Mouse (Mus musculus) spleen, postnatal 10 days (tissue): ENCODE measurements around the gene Lgals2.
"Not testable (repeated sequence)": the region's sequence is repeated elsewhere in the genome, so short reads cannot be mapped to it uniquely, and the experiment has no call there.

Experiments used
- DNase-seq, 2 experiments: peaks; one replicate each; pipeline ENCODE4 v3.0.0; 2021 to 2022; ENCODE audit warnings: low spot score in 2 of 2

The Lgals2 gene

GRCm38 (mm10) chr15:78875537-78875936, 20.2 kb upstream of the Lgals2 start:
- no peak for DNase-seq

DNA sequence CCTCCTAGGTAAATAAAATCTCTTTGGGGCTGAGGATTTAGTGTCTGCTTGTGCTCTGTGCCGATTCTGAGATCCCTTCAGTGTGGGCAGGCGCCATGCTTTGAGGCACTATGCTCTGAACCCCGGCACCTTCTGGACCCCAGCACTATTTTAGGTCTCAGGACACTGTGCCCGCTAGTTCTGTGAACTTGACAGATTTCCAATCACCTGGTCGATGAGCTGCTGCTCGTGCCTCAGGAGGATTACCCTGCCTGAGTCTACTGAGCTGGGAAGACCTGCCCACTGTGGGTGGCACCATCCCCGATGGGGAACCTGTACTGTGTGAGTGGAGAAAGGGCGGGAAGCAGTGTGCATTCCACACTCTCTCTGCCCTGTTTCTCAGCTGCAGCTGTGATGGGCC, 19.7 kb upstream of the Lgals2 start:
- no peak for DNase-seq

- no peak for DNase-seq
These were observed 18.6 kb upstream of the Lgals2 start for GRCm38 (mm10) chr15:78873803-78874435.

GRCm38 (mm10) chr15:78872021-78872608, 16.8 kb upstream of the Lgals2 start:
- DNase-seq = no peak

GRCm38 (mm10) chr15:78869775-78870174, 14.4 kb upstream of the Lgals2 start:
- DNase-seq = peak in 1 of 2 experiments; percentile 61

DNA sequence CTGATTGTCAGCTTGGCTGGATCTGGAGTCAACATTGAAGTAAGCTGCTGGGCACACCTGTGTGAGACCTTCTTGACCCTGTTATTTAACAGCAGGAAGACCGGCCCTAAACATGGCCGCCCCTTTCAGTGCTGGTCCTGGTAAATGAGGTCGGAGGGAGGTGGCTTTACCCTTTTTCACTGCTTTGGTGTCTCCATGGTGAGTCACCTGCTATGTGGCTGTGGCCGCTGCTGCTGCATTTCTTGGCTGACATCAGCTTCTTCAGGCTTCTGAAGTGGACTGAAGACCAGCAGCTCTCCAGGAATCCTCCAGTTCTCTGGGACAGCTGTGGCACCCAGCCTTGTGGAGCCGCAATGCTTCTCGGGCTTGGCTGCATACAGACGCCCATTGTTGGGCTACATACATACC, 13.5 kb upstream of the Lgals2 start:
- no peak for DNase-seq

- DNase-seq = no peak
These were observed 13.1 kb upstream of the Lgals2 start for GRCm38 (mm10) chr15:78868398-78868797.

- DNase-seq = peak in 1 of 2 experiments; percentile 46
These were observed 8.5 kb upstream of the Lgals2 start for GRCm38 (mm10) chr15:78863852-78864253.

DNA sequence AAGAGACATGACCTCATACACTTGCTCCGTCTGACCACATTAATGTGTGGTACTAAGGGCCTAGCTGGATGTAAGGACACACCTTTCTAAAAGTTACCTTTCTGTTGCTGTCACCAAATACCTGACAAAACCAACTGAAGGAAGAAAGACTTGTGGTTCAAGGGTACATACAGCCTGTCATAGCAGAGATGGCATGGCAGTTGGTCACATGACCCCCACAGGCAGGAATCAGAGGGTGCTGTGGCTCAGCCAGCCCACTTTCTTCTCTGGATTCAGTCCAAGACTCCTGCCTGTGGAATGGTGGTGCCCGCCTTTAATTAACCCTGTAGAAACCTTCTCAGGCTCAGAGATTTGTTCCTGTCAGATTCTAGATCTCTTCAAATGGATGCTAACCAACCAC, 7.8 kb upstream of the Lgals2 start:
- no peak for DNase-seq

DNA sequence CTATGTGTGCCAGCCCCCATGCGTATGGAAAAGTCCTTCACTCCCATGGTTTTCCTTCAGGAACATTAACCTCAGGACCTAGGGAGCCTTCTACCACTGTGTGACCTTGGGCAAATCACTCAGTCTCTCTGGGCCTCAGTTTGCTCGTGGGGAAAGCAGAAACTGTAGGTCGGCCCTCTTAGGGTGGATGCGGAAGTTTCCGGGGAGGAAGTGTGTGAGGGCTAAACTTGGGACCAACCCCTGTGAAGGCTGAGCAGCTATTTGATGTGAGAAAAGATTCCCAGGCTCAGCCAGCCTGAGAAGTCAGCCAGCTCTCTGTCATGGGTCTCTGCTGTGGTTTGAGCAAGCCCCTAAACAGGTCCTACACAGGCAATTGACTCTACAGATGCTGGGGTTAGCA, 7.0 kb upstream of the Lgals2 start:
- no peak for DNase-seq

- peak in 1 of 2 experiments; percentile 53 for DNase-seq
These were observed 4.4 kb upstream of the Lgals2 start for GRCm38 (mm10) chr15:78859714-78860113.

DNA sequence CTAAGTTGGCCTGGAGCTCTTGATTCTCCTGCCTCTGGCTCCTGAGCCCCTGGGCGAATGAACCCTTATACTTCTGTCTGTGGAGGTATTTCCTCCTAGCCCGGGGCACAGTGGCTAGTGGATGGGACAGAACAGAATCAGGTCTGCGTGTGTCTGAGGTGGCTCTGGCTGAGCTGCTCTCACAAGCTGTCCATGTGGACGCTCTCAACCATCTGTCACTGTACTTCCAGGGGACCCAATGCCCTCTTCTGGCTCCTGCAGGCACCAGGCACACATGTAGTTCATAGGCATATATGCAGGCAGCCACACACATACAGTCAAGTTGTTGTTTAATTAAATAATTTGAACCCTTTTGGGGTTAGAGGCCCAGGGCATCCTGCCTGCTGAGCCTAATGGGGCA, 4.0 kb upstream of the Lgals2 start:
- DNase-seq = no peak

DNA sequence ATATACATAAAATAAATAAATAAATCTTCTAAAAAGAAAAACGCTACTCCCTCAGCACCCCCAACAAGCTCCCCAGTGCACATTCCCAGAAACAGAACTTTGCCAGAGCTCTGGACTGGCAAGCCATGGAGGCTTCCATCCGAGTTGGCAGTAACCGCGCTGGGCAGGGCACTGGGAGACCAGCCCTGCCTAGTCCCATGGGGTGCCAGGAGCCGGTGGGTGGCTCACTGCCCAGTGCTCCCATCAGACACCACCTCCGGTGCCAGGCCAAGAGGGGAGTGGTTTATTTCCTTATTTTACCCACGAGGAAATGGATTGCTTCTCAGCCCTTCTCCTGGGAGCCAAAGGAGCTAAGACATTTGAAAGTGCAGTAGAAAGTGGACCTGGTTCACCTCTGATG, 1.7 kb upstream of the Lgals2 start:
- DNase-seq = no peak

- peak; percentile 90 to 95 for DNase-seq
These were observed 3.7 kb downstream of the Lgals2 start for GRCm38 (mm10) chr15:78851505-78852153.

DNA sequence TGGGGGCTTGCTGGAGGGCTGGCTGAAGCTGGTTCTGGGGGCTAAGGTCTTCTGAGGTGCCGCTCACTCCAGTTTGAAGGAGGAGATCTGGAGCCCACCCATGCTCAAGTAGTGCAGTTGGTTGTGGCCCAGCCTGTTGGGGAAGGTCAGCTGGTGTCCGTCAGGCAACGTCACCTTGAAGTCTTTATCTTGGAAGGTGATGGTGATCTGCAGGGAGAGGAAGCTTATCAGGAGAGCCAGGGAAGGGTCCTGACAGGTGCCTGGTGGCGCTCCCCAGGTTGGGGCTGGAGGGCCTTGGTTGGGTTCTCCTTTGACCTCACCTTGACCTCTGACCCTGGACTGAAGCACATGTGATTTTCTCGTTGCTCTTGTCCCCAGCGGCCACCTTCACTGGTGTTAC, 4.4 kb downstream of the Lgals2 start:
- no peak for DNase-seq

GRCm38 (mm10) chr15:78850059-78850824, 5.1 kb downstream of the Lgals2 start:
- DNase-seq = no peak

DNA sequence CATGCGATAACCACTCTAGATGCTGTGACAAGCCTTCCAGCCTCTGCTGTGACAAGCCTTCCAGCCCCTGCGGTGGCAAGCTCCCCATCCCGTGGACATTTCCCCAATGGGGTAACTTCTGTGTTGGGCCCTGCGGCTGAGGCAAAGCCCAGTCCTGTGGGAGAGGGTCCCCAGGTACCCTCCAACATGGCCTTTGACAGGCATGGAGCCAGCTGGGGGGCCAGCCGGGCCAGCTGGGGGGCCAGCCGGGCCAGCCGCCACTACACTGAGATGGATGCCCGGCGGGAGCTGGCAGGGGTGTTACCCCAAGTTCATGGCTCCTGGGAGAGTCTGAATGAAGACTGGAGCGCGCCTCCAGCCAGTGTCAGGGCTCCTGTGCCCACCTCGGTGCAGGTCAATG, 5.8 kb downstream of the Lgals2 start:
- no peak for DNase-seq

GRCm38 (mm10) chr15:78848467-78848866, 6.9 kb downstream of the Lgals2 start:
- peak; percentile 83 to 89 for DNase-seq

DNA sequence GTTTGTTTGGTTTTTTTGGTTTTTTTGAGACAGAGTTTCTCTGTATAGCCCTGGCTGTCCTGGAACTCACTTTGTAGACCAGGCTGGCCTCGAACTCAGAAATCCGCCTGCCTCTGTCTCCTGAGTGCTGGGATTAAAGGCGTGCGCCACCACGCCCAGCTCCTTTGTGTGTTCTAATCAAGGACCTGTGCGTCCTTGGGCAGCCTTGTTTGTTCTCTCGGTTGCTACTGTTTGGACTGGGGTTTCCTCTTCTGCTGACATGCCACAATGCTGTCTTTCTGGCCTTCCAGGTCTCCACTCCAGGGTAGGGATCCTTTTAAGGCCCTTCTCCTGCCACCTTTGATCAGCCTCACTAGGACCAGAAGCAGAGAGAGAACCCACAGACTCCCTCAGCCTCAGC, 8.5 kb downstream of the Lgals2 start:
- not testable (repeated sequence) for DNase-seq

GRCm38 (mm10) chr15:78846352-78846751, 9.0 kb downstream of the Lgals2 start:
- no peak for DNase-seq

DNA sequence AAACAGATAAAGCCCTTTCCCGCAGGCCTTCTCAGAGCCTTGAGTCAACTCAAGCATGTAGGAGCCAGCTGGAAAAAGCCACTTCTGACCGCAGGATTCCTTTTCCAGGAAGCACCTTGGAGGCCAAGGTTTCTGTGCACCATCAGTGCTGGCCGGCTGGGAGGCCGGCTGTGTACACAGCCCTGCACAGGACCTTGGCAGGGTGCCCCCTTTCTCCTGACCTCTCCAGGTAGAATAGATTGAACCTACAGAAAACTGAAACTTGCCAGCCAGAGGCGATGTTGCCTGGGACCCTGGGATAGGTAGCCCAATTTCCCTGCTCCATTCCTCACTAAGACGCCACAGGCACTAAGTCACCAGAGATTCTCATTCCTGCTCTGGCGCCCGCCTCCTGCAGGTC, 9.5 kb downstream of the Lgals2 start:
- no peak for DNase-seq

GRCm38 (mm10) chr15:78845321-78845720, 10.0 kb downstream of the Lgals2 start:
- no peak for DNase-seq

DNA sequence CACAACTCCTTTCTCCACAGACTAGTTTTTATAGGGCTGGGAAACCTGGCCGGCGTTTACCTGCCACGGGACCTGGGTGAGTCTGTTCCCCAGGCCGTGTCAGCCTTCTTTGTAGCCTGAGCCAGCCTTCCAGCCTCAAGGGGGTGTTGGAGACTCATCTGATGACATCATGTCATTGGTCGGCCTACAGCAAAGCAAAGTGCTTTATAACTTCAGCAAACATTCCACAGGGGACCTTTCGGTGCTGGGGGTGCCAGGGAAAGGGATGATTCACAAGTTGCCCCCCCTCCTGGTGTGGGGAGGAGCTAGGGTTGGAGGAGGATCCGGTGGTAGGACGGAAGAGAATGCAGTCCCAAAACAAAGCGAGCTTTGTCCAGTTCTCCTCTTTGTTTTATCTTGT, 10.5 kb downstream of the Lgals2 start:
- no peak for DNase-seq
